Mouse (Mus musculus) CD4-positive, CD25-positive, alpha-beta regulatory T cell, adult 4 months (primary cell): Measurements from ENCODE around the gene Krtap19-1. TPM values are rescaled to one million over a fixed set of nuclear protein-coding genes. Genes with fewer than 3 reads are reported as not detected.

Experiments
- ATAC-seq: one replicate; pipeline ENCODE4 v1.8.0; 2017
- polyA plus RNA-seq, 2 experiments: library from polyadenylated mRNA; unstranded; fragments of 100-300 nt; shearing (Covaris generic); gene quantifications; one replicate each; pipeline ENCODE4 v1.2.1; 2017

Krtap19-1 gene
- polyA plus RNA-seq, result not detected

DNA sequence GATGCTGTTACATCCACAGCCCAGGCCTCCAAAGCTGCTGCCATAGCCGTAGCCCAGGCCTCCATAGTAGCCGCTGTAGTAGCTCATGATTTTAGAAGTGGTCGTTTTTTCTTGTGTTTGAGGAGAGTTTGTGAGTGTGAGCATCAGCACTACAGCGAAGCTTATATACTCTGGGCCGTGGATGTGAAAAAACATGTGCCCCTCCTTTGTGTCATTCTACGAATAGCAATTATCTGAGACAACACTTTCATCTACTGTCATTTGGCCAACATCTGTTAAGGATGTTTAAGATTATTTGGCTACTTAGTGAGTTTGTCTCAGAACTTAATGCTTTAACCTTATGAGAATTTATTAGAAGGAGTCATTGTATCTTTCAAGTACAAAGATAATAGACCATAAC lies at the start of gene Krtap19-1:
TSS of gene Krtap19-1 (minus strand) at position 101 of the 400 bp plus-strand sequence.
- no peak for ATAC-seq

GRCm38 (mm10) chr16:88896357-88896756 lies 27.1 kb upstream of the Krtap19-1 start, which contains the start of gene Krtap19-5:
Gene Krtap19-5, minus strand, starts transcription at chr16:88896457.
- ATAC-seq, result no peak

GRCm38 (mm10) chr16:88886870-88887269 lies 17.7 kb upstream of the Krtap19-1 start:
- ATAC-seq, result no peak

GRCm38 (mm10) chr16:88884989-88885388 lies 15.8 kb upstream of the Krtap19-1 start, which contains the start of gene Krtap19-4:
Gene Krtap19-4, minus strand, starts transcription at chr16:88885089.
- ATAC-seq, result no peak

GRCm38 (mm10) chr16:88877938-88878337 lies 8.7 kb upstream of the Krtap19-1 start, which contains the start of gene Krtap19-3:
Gene Krtap19-3, minus strand, starts transcription at chr16:88878038.
- ATAC-seq, result no peak

- ATAC-seq, result no peak
Observed at GRCm38 (mm10) chr16:88874169-88874568, 5.0 kb upstream of the Krtap19-1 start, which contains the start of gene Krtap19-2. Gene Krtap19-2, minus strand, starts transcription at chr16:88874269.

GRCm38 (mm10) chr16:88864887-88865407 lies 4.3 kb downstream of the Krtap19-1 start:
- no peak for ATAC-seq

DNA sequence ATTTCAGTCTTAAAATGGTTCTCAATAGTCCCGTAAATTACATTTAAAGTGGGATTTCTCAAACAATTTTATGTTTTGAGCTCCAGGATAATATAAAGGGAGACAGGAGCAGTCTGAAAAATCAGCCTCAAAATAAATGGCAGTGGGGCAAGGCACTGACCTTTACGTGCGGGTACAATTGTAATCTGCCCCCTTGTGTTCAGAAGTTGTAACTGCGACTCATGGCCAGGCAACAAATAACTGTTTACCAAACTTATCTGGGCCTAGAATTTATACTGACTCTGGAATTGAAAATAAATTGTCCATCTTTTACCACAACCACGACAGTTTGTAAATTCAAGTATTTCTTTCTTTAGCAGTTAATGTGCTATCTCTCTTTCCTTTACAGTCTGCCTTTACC lies 17.8 kb downstream of the Krtap19-1 start:
- no peak for ATAC-seq

DNA sequence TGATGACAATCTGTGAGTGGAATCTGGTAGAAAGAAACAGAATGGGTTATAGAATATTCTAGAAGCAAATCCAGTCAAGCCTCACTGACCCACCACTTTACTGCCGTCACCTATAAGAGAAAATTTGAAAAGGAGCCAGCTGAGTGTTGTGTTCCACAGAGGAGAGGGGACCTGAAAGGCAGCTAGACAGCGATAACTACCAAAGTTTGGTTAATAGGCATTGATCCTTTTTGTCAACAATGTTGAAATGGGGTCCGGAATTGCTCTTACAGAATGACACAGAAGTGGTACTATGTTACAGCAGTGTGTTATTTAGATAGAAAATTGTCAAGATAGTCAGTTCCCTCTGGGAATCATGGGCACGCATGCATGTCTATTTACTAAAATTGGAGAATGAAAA lies 20.7 kb downstream of the Krtap19-1 start:
- ATAC-seq, result no peak

- no peak for ATAC-seq
Observed at GRCm38 (mm10) chr16:88847363-88847762, 21.8 kb downstream of the Krtap19-1 start.

GRCm38 (mm10) chr16:88826978-88827377 lies 42.2 kb downstream of the Krtap19-1 start:
- no peak for ATAC-seq

GRCm38 (mm10) chr16:88826095-88826652 lies 43.0 kb downstream of the Krtap19-1 start, which contains the start of gene Krtap14:
Gene Krtap14, minus strand, starts transcription at chr16:88826145.
- no peak for ATAC-seq

- ATAC-seq, result no peak
Observed at GRCm38 (mm10) chr16:88823736-88824135, 45.5 kb downstream of the Krtap19-1 start.

GRCm38 (mm10) chr16:88820066-88820465 lies 49.1 kb downstream of the Krtap19-1 start, which contains the start of gene Krtap15:
Gene Krtap15, plus strand, starts transcription at chr16:88820215.
- no peak for ATAC-seq

Other genes starting within 250 kb of the Krtap19-1 start
- gene 2310079G19Rik, start 241.7 kb downstream of the Krtap19-1 start, polyA plus RNA-seq, result not detected
- not detected for gene Krtap26-1, start 221.6 kb downstream of the Krtap19-1 start, polyA plus RNA-seq
- not detected for gene Krtap27-1, start 197.7 kb downstream of the Krtap19-1 start, polyA plus RNA-seq
- not detected for gene 2310061N02Rik, start 161.4 kb downstream of the Krtap19-1 start, polyA plus RNA-seq
- gene Krtap13-1, start 140.5 kb downstream of the Krtap19-1 start, polyA plus RNA-seq, result not detected
- gene Krtap13, start 117.8 kb downstream of the Krtap19-1 start, polyA plus RNA-seq, result not detected
- gene 2310034C09Rik, start 110.6 kb downstream of the Krtap19-1 start, polyA plus RNA-seq, result not detected
- gene 2310057N15Rik, start 95.2 kb downstream of the Krtap19-1 start, polyA plus RNA-seq, result not detected
- not detected for gene Gm5965, start 91.5 kb downstream of the Krtap19-1 start, polyA plus RNA-seq
- gene Gm20741, start 57.2 kb downstream of the Krtap19-1 start, polyA plus RNA-seq, result not detected
- gene Krtap15, start 49.2 kb downstream of the Krtap19-1 start, polyA plus RNA-seq, result not detected
- gene Krtap14, start 43.3 kb downstream of the Krtap19-1 start, polyA plus RNA-seq, result not detected
- gene Krtap19-2, start 4.9 kb upstream of the Krtap19-1 start, polyA plus RNA-seq, result not detected
- not detected for gene Krtap19-3, start 8.6 kb upstream of the Krtap19-1 start, polyA plus RNA-seq
- not detected for gene Krtap19-4, start 15.7 kb upstream of the Krtap19-1 start, polyA plus RNA-seq
- not detected for gene Krtap19-5, start 27.0 kb upstream of the Krtap19-1 start, polyA plus RNA-seq
- gene Krtap19-9b, start 62.9 kb upstream of the Krtap19-1 start, polyA plus RNA-seq, result not detected
- gene Krtap16-3, start 93.5 kb upstream of the Krtap19-1 start, polyA plus RNA-seq, result not detected
- gene Krtap22-2, start 141.3 kb upstream of the Krtap19-1 start, polyA plus RNA-seq, result not detected
- gene Gm10229, start 145.9 kb upstream of the Krtap19-1 start, polyA plus RNA-seq, result not detected
- not detected for gene Krtap6-1, start 162.3 kb upstream of the Krtap19-1 start, polyA plus RNA-seq
- gene Gm10228, start 172.1 kb upstream of the Krtap19-1 start, polyA plus RNA-seq, result not detected
- not detected for gene Krtap6-5, start 178.5 kb upstream of the Krtap19-1 start, polyA plus RNA-seq
- gene 1110025L11Rik, start 194.6 kb upstream of the Krtap19-1 start, polyA plus RNA-seq, result not detected
- not detected for gene Krtap6-3, start 214.6 kb upstream of the Krtap19-1 start, polyA plus RNA-seq